Mouse (Mus musculus) Patski (cell line): ENCODE measurements around the gene Zscan12. TPM values are rescaled to one million over a fixed set of nuclear protein-coding genes. Genes with fewer than 3 reads are reported as not detected.
A peak's percentile ranks its signal among the peaks of the same experiment; 100 is the strongest.

Experiments
- ATAC-seq: fragments of 100-300 bp; one replicate; pipeline ENCODE4 v1.8.0; 2021
- CTCF ChIA-PET: fragments of 350-600 bp; sonication (Branson Sonifier 250); formaldehyde crosslinking; loops from one replicate; lab custom pipeline; 2022; ENCODE audit warnings: inconsistent platforms; lab: Charles Lee
- POLR2A ChIA-PET: fragments of 350-600 bp; sonication (Branson Sonifier 250); formaldehyde crosslinking; loops from one replicate; lab custom pipeline; 2022; ENCODE audit warnings: antibody characterized with exemption, inconsistent platforms; lab: Charles Lee
- DNase-seq: peaks from one replicate; pipeline ENCODE4 v3.0.0-alpha.2; 2011; ENCODE audit warnings: low read depth, low spot score
- H3K27me3 ChIP-seq: fragments of 371-371 bp; one replicate; pipeline ENCODE4 v1.5.1; 2021
- CTCF ChIP-seq: fragments of 100-300 bp; IDR thresholded peaks from one replicate; pipeline ENCODE4 v1.5.1; 2021
- in situ Hi-C: fragments of 300-500 bp; cut with MboI; formaldehyde crosslinking; loops from 3 replicates; pipeline ENCODE4 v1.11.1; 2018; ENCODE audit warnings: low pct_unique_long_range_greater_than_20kb, mixed read lengths
- polyA plus RNA-seq: library from polyadenylated mRNA; unstranded; gene quantifications from one replicate; pipeline ENCODE4 v1.2.3, GENCODE M21; 2021

Gene Zscan12
- polyA plus RNA-seq, 1 experiment from 2014 or later, result 10.4 TPM

DNA sequence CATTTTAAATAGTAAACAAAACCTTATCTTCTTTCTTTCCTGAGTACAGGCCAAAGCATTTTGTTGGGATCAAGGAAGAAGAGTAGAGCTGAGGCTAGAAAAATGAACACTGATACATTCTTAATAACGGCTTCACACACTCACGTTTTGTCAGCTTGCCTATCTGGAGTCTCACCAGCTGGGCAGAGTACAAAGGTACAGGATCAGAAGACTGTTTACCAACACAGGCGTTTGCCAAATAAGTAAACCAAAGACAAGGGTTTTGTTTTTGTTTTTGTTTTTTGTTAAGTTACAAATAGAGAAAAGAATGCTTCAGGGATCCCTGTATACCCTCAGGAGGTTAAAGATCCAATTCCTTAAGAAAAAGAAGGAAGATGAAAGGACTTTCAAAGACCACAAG, 38.5 kb downstream of the Zscan12 start:
- CTCF ChIA-PET, result interaction anchor here (0.7 to 0.9 kb wide), 2 partner anchors 11 to 22 kb away, joined by 3 read pairs; no protein-coding TSS in a partner anchor
- ATAC-seq, result no peak

DNA sequence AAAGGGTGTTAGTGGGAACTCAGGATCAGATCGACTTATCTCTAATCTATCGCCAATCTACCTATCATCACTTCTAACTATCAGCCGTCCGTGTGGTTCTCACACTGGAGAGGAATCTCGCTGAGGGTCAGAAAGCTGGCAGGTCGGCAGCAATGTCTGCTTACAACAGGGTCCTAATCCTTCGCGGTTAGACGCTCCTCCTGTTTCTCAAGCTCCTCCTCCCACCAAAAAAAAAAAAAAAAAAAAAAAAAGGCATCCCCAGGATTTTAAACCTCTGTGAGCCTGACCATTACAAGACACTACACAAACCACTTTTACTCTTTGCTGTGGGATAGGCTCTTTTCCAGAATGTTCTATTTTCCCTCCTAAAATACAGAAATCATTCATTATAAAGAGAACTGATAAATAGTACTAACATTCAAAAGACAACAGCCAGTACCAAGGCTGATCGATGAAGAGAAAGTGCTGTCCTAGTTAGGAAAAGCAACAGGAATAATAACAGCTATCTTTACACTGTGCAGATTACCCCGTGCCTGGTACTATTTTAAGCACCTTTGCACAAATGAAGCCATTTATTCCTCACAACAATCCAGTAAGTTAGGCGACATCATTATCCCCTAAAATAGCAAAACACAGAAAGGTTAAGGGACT, 39.1 kb downstream of the Zscan12 start:
- no peaks in the 10 kb centered on the region for H3K27me3 ChIP-seq
- TF ChIP-seq CTCF, result no peak
- no peak for DNase-seq
- in situ Hi-C loops, result loop anchor here (5.0 to 25.0 kb wide), 3 partner anchors 53 to 636 kb away; partner anchors contain the start of genes Hist1h2ag, Hist1h2ah, Hist1h2bj and Hist1h2bk
- ChIA-PET CTCF (interaction anchor here (0.7 to 0.9 kb wide), 2 partner anchors 11 to 23 kb away, joined by 3 read pairs; no protein-coding TSS in a partner anchor), POLR2A (interaction anchor here (0.6 to 2.3 kb wide), 3 partner anchors 36 to 53 kb away, joined by 3 to 9 read pairs (median 5); partner anchors contain the start of gene Zscan26)
- ATAC-seq, result no peak

More for the DNA sequence above, 38.5 kb downstream of the Zscan12 start:
- in situ Hi-C loops, result loop anchor here (5.0 to 25.0 kb wide), 3 partner anchors 54 to 636 kb away; partner anchors contain the start of genes Hist1h2ag, Hist1h2ah, Hist1h2bj and Hist1h2bk
- H3K27me3 ChIP-seq, result no peaks in the 10 kb centered on the region
- POLR2A ChIA-PET, result interaction anchor here (0.6 to 0.7 kb wide), 4 partner anchors 36 to 124 kb away, joined by 3 to 5 read pairs (median 4); no protein-coding TSS in a partner anchor
- no peak for TF ChIP-seq CTCF
- DNase-seq, result no peak

DNA sequence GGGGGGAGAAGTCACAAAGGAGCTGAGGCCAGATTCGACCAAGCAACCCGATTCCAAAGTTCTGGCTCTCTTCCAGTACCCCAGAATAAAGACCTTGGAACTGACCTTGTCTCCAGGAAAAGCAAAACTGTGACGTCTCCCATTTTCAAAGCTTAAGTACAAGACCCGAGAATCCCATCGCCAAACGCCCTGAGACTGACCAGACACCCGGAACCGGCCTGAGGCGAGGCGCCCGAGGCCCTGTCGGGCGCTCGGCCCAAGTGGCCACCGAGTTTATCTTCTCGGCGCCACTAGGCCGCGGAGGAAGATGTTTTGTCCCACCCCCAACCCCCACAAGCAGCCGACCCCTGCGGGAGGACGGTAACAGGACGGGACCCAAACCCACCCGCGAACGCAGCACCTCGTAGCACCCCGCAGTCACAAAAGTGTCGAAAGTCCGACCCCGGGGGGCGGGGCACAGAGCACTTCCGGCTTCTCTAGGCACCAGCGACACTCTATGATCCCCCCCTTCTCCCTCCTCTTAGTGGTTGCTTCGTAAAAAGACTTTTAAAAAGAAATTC, 39.7 kb downstream of the Zscan12 start, which contains the start of gene Zkscan3:
Gene Zkscan3 (minus strand): TSS at position 469 of the 560 bp plus-strand sequence.
- ATAC-seq (peak; percentile 74), DNase-seq (no peak)
- TF ChIP-seq CTCF, result no peak
- POLR2A ChIA-PET, result interaction anchor here (1.0 to 2.3 kb wide), 2 partner anchors 51 to 108 kb away, joined by 3 to 9 read pairs; partner anchors contain the start of gene Zscan26
- in situ Hi-C loops, result loop anchor here (5.0 to 25.0 kb wide), 3 partner anchors 52 to 635 kb away; partner anchors contain the start of genes Hist1h2ag, Hist1h2ah, Hist1h2bj and Hist1h2bk
- no peaks in the 10 kb centered on the region for H3K27me3 ChIP-seq
- CTCF ChIA-PET, result interaction anchor here (2.2 kb wide), 1 partner anchor 14 kb away, joined by 10 read pairs; no protein-coding TSS in a partner anchor

DNA sequence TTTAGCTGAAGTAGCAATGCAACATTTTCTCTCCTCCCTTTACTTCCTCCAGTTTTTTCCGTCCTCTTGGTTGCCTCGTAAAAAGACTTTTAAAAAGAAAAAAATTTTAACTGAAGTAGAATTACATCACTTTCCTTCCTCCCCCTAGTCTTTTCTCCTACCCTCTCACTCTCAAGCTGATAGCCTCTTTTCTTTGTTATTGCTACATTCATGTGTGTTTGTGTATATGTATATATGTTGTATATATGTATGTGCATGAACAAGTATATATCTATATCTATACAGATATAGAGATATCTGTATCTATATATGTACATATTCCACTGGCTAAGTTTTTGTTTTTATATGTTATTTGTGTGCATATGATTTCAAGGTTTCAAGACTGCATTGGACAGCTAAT, 40.2 kb downstream of the Zscan12 start:
- TF ChIP-seq CTCF, result no peak
- ATAC-seq, result peak; percentile 5
- in situ Hi-C loops, result loop anchor here (5.0 to 25.0 kb wide), 3 partner anchors 52 to 634 kb away; partner anchors contain the start of genes Hist1h2ag, Hist1h2ah, Hist1h2bj and Hist1h2bk
- CTCF ChIA-PET, result interaction anchor here (2.2 kb wide), 1 partner anchor 13 kb away, joined by 10 read pairs; no protein-coding TSS in a partner anchor
- H3K27me3 ChIP-seq, result no peaks in the 10 kb centered on the region
- DNase-seq, result no peak
- POLR2A ChIA-PET, result interaction anchor here (1.0 to 2.3 kb wide), 2 partner anchors 50 to 108 kb away, joined by 3 to 9 read pairs; partner anchors contain the start of gene Zscan26

DNA sequence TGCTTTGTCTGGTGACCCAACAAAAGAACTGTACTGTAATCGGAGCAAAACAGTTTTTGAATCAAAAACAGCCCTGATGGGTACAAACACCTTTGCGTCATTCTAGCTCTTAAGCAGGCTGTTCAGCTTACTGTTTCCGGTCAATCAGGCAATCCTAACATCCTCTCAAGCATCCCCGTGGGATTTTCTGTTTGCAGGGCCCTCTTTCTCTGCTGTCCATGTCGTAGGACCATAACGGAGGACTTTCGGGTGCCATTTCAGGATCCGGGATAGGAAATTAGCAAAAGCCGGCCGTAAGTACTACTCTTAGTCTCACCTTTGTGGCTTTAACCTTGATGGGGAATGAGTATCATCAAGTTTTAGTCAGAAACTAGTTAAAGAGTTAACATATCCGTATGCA, 44.7 kb downstream of the Zscan12 start:
- POLR2A ChIA-PET, result no interaction called here
- in situ Hi-C loops, result loop anchor here (10.0 to 25.0 kb wide), 2 partner anchors 47 to 630 kb away; partner anchors contain the start of genes Hist1h2ag, Hist1h2ah, Hist1h2bj and Hist1h2bk
- ATAC-seq (no peak), DNase-seq (no peak)
- TF ChIP-seq CTCF, result no peak
- CTCF ChIA-PET, result interaction anchor here (1.0 kb wide), 1 partner anchor 43 kb away, joined by 3 read pairs; no protein-coding TSS in a partner anchor
- H3K27me3 ChIP-seq, result no peaks in the 10 kb centered on the region

DNA sequence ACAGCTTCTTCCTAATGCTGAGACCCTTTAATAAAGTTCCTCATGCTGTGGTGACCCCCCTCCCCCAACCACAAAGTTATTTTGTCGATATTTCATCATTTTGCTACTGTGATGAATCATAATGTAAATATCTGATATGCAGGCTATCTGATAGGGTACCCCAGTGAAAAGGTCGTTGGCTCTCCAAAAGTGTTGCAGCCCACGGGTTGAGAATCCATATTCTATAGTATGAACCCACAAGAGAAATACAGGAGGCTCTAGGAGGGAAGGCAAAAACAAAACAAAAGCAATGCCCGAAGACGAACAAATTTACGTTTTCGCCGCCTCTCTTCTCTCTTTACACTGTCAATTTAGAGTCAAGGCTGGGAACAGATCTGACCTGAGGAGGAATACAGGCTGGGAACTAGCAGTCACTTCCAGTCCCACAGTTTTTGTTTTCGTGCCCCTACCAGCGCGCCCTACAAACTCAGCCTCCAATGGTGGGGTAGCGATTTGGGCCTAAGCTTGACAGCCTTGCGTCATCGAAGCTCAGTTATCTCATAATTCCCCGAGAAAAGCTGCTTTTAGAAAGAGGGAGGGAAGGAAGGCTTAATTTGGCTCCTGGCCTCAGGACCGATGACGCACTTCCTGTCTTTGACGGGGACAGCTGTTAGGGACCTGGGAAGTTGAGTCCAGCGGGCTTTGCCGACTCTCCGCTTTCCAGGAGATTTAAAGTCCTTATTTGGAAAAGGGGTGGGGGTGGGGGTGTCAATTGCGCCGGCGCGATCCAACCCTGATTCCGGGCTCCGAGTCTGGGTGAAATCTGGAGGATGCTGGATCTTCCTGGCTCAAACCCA, 45.6 kb downstream of the Zscan12 start:
- H3K27me3 ChIP-seq, result no peaks in the 10 kb centered on the region
- CTCF ChIA-PET, result interaction anchor here (0.9 kb wide), 1 partner anchor 8 kb away, joined by 3 read pairs; no protein-coding TSS in a partner anchor
- no peak for TF ChIP-seq CTCF
- POLR2A ChIA-PET, result interaction anchor here (0.6 kb wide), 1 partner anchor 199 kb away, joined by 3 read pairs; no protein-coding TSS in a partner anchor
- in situ Hi-C loops, result loop anchor here (10.0 to 25.0 kb wide), 2 partner anchors 47 to 629 kb away; partner anchors contain the start of genes Hist1h2ag, Hist1h2ah, Hist1h2bj and Hist1h2bk
- ATAC-seq (peak; percentile 93), DNase-seq (no peak)

DNA sequence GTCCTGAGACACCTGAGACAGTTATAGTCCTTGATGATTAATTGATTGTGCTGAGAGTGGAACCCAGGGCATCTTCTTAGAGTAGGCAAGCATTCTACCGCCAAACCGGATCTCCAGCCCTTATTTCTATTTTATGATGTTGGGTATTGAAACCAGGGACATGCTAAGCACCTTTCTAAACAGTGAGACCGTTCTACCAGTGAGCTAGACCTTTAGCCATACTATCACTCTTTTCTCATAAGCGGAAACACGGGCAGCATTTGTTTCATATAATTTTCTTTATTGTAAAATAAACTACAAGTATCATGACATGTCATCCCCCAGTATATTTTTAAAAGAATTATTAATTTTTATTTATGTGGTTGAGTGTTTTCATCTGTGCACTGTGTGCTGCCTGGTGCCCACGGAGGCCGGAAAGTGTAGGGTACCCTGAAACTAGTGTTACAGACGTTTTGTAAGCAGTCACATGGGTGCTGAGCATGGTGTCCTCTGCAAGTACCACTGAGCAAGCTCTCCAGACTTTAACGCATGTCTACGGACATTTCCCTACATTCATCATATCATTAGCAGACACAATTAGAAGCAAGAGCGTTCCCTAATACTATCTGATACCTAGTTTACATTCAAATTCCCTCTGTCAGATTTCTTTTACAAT, 46.3 kb downstream of the Zscan12 start:
- in situ Hi-C loops, result loop anchor here (10.0 to 25.0 kb wide), 2 partner anchors 46 to 628 kb away; partner anchors contain the start of genes Hist1h2ag, Hist1h2ah, Hist1h2bj and Hist1h2bk
- TF ChIP-seq CTCF, result no peak
- ATAC-seq, result no peak
- CTCF ChIA-PET, result interaction anchor here (0.9 to 2.2 kb wide), 2 partner anchors 9 to 14 kb away, joined by 3 to 6 read pairs; no protein-coding TSS in a partner anchor
- POLR2A ChIA-PET, result no interaction called here
- no peaks in the 10 kb centered on the region for H3K27me3 ChIP-seq
- no peak for DNase-seq

DNA sequence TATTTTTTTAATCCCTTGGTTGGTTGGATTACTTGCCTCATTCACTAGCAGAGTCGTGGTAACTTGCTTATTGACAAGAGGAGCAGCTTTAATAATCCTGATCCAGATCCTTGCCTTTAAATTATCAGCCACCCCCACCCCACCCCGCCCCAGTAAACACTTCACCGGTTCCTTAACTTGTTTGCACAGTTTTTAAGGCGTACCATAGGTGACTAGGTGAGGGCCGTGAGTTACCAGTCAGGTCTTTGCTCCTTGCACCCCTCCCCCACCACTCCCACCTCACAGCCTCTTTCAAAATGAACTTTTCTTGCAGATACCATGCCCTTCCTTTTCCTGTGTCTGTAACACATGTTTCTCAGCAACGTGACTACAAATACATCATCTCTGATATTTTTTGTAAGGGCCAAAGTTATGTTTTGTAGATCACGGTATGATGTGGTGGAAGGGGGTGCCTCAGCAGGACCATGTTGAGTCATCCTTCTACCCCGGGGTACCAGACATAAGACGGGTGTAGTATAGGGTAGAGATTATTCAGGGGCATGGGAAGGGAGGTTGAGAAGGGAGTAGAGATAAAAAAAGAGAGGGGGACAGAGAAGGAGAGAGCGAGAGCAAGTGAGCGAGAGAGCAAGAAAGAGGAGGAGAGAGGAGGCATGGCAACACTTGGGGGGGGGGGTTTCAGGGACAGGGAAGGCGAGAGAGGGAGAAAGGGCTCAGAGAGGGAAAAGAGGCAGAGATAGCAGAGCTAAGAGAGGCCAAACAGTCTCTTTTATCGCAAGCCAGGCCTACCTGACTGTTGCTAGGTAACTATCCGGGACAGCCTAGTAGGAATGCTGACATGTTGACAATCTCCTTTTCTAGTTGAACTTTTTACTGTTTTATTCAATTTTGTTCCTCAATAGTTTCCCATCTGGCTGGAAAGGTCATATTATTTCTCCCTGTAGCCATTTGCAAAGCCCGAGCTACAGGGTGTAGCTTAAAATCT, 51.9 kb downstream of the Zscan12 start:
- CTCF ChIA-PET, result interaction anchor here (2.3 kb wide), 1 partner anchor 11 kb away, joined by 10 read pairs; no protein-coding TSS in a partner anchor
- TF ChIP-seq CTCF, result no peak
- in situ Hi-C loops, result loop anchor here (25.0 kb wide), 1 partner anchor 623 kb away; the partner anchor contains the start of genes Hist1h2ag, Hist1h2ah, Hist1h2bj and Hist1h2bk
- no peaks in the 10 kb centered on the region for H3K27me3 ChIP-seq
- POLR2A ChIA-PET, result no interaction called here
- no peak for ATAC-seq
- no peak for DNase-seq
